Mouse (Mus musculus) lung, postnatal 0 days (tissue): ENCODE measurements at regions not wholly inside any gene's neighbourhood (a gene's known extent, or its start where the extent isn't known, plus 50 kb on each side); places are given as distances from the start of the nearest gene placed in this dataset.

ENCODE experiments used
- CTCF ChIP-seq: IDR thresholded peaks from 2 replicates; pipeline ENCODE4 v1.5.1; 2016; ENCODE audit warnings: antibody characterized with exemption, mild to moderate bottlenecking
- EP300 ChIP-seq: IDR thresholded peaks from 2 replicates; pipeline ENCODE4 v1.6.1; 2016; ENCODE audit warnings: antibody characterized with exemption, mild to moderate bottlenecking, control low read depth

- TF ChIP-seq CTCF (no peak), EP300 (no peak)
These were observed 231.5 kb downstream of the Mreg start for GRCm38 (mm10) chr1:71980624-71981023.
